Mouse (Mus musculus) intestine, embryonic 14.5 days (tissue): ENCODE results near the gene Mrpl11. TPM values are rescaled to one million over a fixed set of nuclear protein-coding genes. Genes with fewer than 3 reads are reported as not detected.

ENCODE experiments used
- ATAC-seq: fragments of 200-750 bp; cut with Nextera tagmentation; replicated peaks from 2 replicates; pipeline ENCODE4 v1.8.0; 2017; ENCODE audit warnings: low read depth, moderate number of reproducible peaks, moderate TSS enrichment, moderate library complexity; ENCODE audit not compliant: low FRiP score, low TSS enrichment
- DNase-seq: peaks from one replicate; pipeline ENCODE4 v3.0.0-alpha.2; 2018; ENCODE audit warnings: low spot score
- H3K27ac ChIP-seq: fragments of 300-500 bp; sonication (generic); 2 replicates; pipeline ENCODE4 v1.5.1; 2014; ENCODE audit warnings: low read depth, mild to moderate bottlenecking, control low read depth
- H3K27me3 ChIP-seq: fragments of 300-500 bp; sonication (generic); replicated peaks from 2 replicates; pipeline ENCODE4 v1.6.1; 2014; ENCODE audit warnings: low read length, control low read depth; ENCODE audit not compliant: control insufficient read depth, insufficient read depth
- H3K36me3 ChIP-seq: fragments of 300-500 bp; sonication (generic); 2 replicates; pipeline ENCODE4 v1.6.1; 2014; ENCODE audit warnings: low read length, control low read depth; ENCODE audit not compliant: control insufficient read depth, insufficient read depth
- H3K4me1 ChIP-seq: fragments of 300-500 bp; sonication (generic); replicated peaks from 2 replicates; pipeline ENCODE4 v1.6.1; 2014; ENCODE audit warnings: low read length, control low read depth, mixed read lengths; ENCODE audit not compliant: control insufficient read depth, insufficient read depth
- H3K4me2 ChIP-seq: fragments of 300-500 bp; sonication (generic); 2 replicates; pipeline ENCODE4 v1.6.1; 2014; ENCODE audit warnings: low read length
- H3K4me3 ChIP-seq: fragments of 300-500 bp; sonication (generic); 2 replicates; pipeline ENCODE4 v1.5.1; 2014; ENCODE audit warnings: low read depth, low read length, control low read depth, mixed read lengths
- H3K9ac ChIP-seq: fragments of 300-500 bp; sonication (generic); 2 replicates; pipeline ENCODE4 v1.6.1; 2014; ENCODE audit warnings: mild to moderate bottlenecking, low read length
- H3K9me3 ChIP-seq: fragments of 300-500 bp; sonication (generic); 2 replicates; pipeline ENCODE4 v1.6.1; 2016; ENCODE audit warnings: low read length, control low read depth; ENCODE audit not compliant: control insufficient read depth
- WGBS: fragments of 180-500 bp; shearing (Covaris S2); extraction: QIAGEN DNeasy Blood & Tissue Kit; methylation state at CpG from one replicate; pipeline ENCODE4 v1.1.7; 2014; 5-methylcytosine and 5-hydroxymethylcytosine counted together
- polyA plus RNA-seq: library from polyadenylated mRNA; unstranded; fragments of >200 nt; fragmentation: Nextera tagmentation; extraction: Ambion mirVana; gene quantifications from 2 replicates; pipeline ENCODE4 v1.2.1, GENCODE M21; 2014

Gene Mrpl11
- polyA plus RNA-seq, 1 experiment from 2014 or later, result 119 TPM

DNA sequence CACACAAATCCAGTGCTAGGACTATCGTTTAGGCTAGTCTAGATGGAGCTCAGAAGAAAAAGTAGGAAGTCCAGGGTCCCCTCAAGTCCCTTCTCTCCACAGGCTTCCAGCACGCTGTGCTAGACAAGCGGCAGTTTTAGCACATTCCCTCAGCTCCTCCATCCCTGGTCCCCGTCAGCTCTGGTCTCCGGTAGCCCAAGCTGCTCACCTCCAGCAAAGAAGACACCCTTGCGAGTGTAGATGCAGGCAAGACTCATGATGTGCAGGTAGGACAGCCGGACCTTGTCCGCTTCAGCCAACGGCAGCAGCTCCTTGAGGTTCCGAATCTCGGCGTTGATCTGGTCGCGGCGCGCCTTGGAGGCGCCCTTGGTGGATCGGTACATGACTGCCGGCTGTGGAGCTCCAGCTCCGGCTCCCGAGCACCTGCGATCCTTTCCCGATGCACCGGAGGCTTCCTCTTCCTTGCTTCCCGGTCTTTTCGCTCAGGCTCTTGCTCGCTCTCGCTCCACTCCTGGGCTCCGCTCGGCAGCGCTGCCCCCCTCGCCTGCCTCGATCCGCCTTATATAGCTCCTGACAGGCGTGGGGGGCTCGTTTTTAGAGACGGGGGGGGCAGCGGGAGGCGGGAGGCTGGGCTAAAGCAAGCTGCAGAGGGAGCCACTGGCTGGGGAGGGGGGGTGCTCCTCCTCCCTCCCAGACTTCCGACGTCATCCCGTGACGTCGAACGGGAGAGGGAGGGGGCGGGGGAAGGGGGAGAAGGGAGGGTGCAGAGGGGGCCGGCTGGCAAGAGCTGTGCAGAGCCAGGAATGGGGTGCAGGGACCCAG, 27.7 kb downstream of the Mrpl11 start:
- Histone ChIP-seq H3K9ac (no peak overlapping the region), H3K4me3 (no peak overlapping the region), H3K4me1 (0 out of 2 replicates have a peak, but pooled peaks cover 4% of the 10 kb centered on the region), H3K27ac (no peak overlapping the region), H3K36me3 (no peaks in the 10 kb centered on the region), H3K4me2 (no peak overlapping the region), H3K9me3 (no peaks in the 10 kb centered on the region), H3K27me3 (peaks cover 47% of the 10 kb centered on the region)
- WGBS, result 20% methylated on average over 45 of the region's 47 CpGs
- ATAC-seq (no peak), DNase-seq (peak; percentile 63)

- Histone ChIP-seq H3K27ac (no peak within 1 kb of the TSS), H3K9ac (no peak within 1 kb of the TSS), H3K4me3 (peak within 1 kb of the TSS; percentile 15; the same call in 1 of the 2 replicates), H3K4me2 (peak within 1 kb of the TSS; percentile 20), H3K27me3 (peaks cover 42% of the 10 kb centered on the region), H3K9me3 (no peaks in the 10 kb centered on the region), H3K36me3 (no peaks in the 10 kb centered on the region), H3K4me1 (0 out of 2 replicates have a peak, but pooled peaks cover 4% of the 10 kb centered on the region)
- DNase-seq, result no peak
- ATAC-seq, result no peak
- 19% methylated on average over 4 of the region's 4 CpGs for WGBS
These were observed 28.3 kb downstream of the Mrpl11 start, which contains the start of gene Npas4 for GRCm38 (mm10) chr19:4990256-4990625. Npas4 (minus strand) TSS chr19:4990316.

GRCm38 (mm10) chr19:4990716-4991115, 28.8 kb downstream of the Mrpl11 start:
- DNase-seq (no peak), ATAC-seq (no peak)
- Histone ChIP-seq H3K36me3 (no peaks in the 10 kb centered on the region), H3K9me3 (no peaks in the 10 kb centered on the region), H3K4me1 (0 out of 2 replicates have a peak, but pooled peaks cover 4% of the 10 kb centered on the region), H3K9ac (no peak overlapping the region), H3K27ac (no peak overlapping the region), H3K27me3 (peaks cover 37% of the 10 kb centered on the region), H3K4me2 (peak overlapping the region; percentile 20), H3K4me3 (peak overlapping the region; percentile 15; the same call in 1 of the 2 replicates)
- whole genome bisulfite sequencing, result 2% methylated on average over 21 of the region's 22 CpGs

DNA sequence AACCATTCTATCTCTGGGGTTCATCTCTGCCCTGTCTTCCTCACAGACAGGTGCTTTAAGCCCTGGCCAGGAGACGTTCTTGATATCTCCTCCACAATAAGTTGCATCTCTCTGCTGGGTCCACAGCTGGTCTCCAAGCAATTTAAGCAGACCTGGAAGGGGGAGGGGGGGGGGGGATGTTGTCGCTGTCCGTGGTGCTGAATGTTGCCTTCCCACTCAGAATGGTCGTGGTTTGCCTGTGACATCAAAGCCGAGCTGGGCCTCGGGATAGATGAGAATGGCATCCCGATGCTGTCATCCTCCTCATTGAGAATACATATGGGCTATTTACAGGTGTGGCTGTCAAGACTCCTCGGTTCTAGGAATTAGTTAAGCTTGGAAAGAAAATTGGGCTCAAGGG, 30.4 kb downstream of the Mrpl11 start:
- WGBS, result 18% methylated on average over 8 of the region's 8 CpGs
- ATAC-seq (no peak), DNase-seq (peak; percentile 66)
- Histone ChIP-seq H3K4me2 (no peak overlapping the region), H3K4me3 (no peak overlapping the region), H3K9me3 (no peaks in the 10 kb centered on the region), H3K4me1 (0 out of 2 replicates have a peak, but pooled peaks cover 4% of the 10 kb centered on the region), H3K9ac (no peak overlapping the region), H3K36me3 (no peaks in the 10 kb centered on the region), H3K27me3 (peaks cover 31% of the 10 kb centered on the region), H3K27ac (no peak overlapping the region)

DNA sequence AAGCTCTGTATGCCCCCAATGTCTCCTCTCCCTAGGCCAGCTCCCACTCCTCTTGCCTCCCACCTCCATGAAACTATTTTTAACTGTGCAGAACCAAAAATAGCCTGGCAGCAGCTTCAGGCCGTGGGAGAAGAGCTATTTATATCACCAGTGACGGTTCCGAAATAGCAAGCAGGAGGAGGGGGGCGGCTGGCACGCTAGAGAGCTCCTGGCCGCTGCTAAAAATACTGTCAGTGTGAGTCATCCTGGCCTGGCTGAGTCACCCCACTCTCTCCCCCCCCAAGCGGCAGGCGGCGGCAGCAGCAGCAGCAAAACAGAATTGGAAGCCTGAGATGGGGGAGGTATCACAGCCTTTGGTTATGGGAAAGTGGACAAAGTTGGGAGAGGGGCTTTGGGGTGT, 31.0 kb downstream of the Mrpl11 start:
- 3% methylated on average over 9 of the region's 9 CpGs for WGBS
- no peak overlapping the region for H3K4me2 ChIP-seq

DNA sequence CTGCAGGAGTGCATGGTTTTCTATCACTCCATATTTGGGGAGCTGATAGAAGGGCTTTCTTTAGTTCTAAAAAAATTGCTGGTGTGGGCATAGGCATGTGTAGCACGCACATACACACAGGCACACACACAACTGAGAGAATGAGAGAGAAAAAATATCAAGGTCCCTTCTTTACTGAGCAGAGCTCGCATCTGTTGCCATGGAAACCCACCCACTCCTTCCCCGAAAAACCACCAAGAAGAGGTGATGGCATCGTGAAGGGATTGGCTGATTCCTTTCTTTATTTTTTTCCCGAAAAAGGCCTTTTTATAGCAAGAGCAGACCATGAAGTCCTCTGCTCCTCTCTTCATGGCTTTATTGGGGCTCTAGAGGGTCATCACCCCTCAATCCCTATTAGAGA, 32.1 kb downstream of the Mrpl11 start:
- H3K4me2 ChIP-seq, result no peak overlapping the region
- no peaks in the 10 kb centered on the region for H3K36me3 ChIP-seq
- H3K9ac ChIP-seq, result no peak overlapping the region
- no peak for ATAC-seq
- 58% methylated on average over 5 of the region's 5 CpGs for WGBS
- H3K27me3 ChIP-seq, result peaks cover 31% of the 10 kb centered on the region
- H3K4me3 ChIP-seq, result no peak overlapping the region
- H3K27ac ChIP-seq, result no peak overlapping the region
- DNase-seq, result no peak
- 0 out of 2 replicates have a peak, but pooled peaks cover 4% of the 10 kb centered on the region for H3K4me1 ChIP-seq
- H3K9me3 ChIP-seq, result no peaks in the 10 kb centered on the region

More for the DNA sequence above, 31.0 kb downstream of the Mrpl11 start:
- Histone ChIP-seq H3K36me3 (no peaks in the 10 kb centered on the region), H3K4me1 (0 out of 2 replicates have a peak, but pooled peaks cover 4% of the 10 kb centered on the region), H3K27ac (no peak overlapping the region), H3K4me3 (no peak overlapping the region), H3K27me3 (peaks cover 31% of the 10 kb centered on the region), H3K9me3 (no peaks in the 10 kb centered on the region), H3K9ac (no peak overlapping the region)
- peak; percentile 57 for DNase-seq
- ATAC-seq, result no peak

- Histone ChIP-seq H3K27me3 (0 out of 2 replicates have a peak, but pooled peaks cover 2% of the 10 kb centered on the region), H3K4me2 (peak overlapping the region; percentile 25), H3K4me3 (peak overlapping the region; percentile 6; the same call in 1 of the 2 replicates), H3K36me3 (no peaks in the 10 kb centered on the region), H3K4me1 (peaks cover 7% of the 10 kb centered on the region; the same call in 1 of the 2 replicates), H3K9ac (no peak overlapping the region), H3K27ac (no peak overlapping the region), H3K9me3 (no peaks in the 10 kb centered on the region)
- no peak for DNase-seq
- no peak for ATAC-seq
- WGBS, result 69% methylated on average over 6 of the region's 6 CpGs
These were observed 37.6 kb downstream of the Mrpl11 start for GRCm38 (mm10) chr19:4999445-5000140.

DNA sequence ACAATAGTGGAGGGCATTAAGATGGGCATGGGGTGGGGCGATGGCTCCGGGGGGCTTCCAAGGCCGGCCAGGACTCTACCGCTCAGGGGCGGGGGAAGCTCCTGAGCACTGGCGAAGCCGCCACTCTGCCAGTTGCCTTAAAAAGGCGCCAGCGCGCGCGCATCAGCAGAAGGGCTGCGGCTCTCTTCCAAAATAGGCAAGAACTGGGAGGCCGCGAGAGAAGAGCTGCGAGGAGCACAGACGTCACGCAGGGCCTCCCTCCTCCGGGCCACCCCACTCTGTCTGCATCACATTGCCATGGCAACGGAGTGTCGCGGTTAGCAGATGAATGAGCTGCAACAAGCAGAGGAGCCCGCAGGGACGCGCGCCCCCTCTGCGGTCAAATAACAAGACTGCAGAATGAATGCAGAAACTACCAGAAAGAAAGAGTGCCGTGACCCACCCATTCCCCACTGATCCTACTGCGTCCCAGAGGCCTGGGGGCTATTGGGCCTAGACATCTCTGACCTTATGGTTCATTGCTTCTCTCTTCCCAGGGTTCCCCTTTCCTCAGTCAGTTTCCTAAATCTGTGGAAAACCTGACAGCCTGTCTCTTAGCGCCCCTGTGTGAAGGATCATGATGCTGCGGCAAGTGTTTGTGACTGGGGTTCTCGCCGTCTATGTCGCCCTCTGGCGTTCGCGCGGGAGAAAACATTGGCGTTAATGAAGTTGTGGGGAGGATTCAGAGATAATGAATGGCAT, 39.9 kb downstream of the Mrpl11 start:
- 1% methylated on average over 39 of the region's 39 CpGs for WGBS
- H3K9me3 ChIP-seq, result no peaks in the 10 kb centered on the region
- H3K27ac ChIP-seq, result peak overlapping the region; percentile 80
- peak overlapping the region; percentile 48 for H3K4me2 ChIP-seq
- H3K36me3 ChIP-seq, result no peaks in the 10 kb centered on the region
- peaks cover 7% of the 10 kb centered on the region; the same call in 1 of the 2 replicates for H3K4me1 ChIP-seq
- H3K27me3 ChIP-seq, result 0 out of 2 replicates have a peak, but pooled peaks cover 2% of the 10 kb centered on the region
- H3K9ac ChIP-seq, result peak overlapping the region; percentile 41; the same call in 1 of the 2 replicates
- ATAC-seq (peak; percentile 95), DNase-seq (peak; percentile 86)
- peak overlapping the region; percentile 23; the same call in 1 of the 2 replicates for H3K4me3 ChIP-seq
